Mouse (Mus musculus): Measurements from ENCODE around the gene Inafm1. TPM values are rescaled to one million over a fixed set of nuclear protein-coding genes. Genes with fewer than 3 reads are reported as not detected.
A peak's percentile ranks its signal among the peaks of the same experiment; 100 is the strongest.
"Not testable (repeated sequence)": the region's sequence is repeated elsewhere in the genome, so short reads cannot be mapped to it uniquely, and the experiment has no call there.

Gene Inafm1
- total and polyA plus RNA-seq, 3 experiments = 50.7 to 87.6 TPM; not detected in 1

- Histone ChIP-seq H3K79me2 (ENCODE audit: control insufficient read depth, insufficient read depth, low read length, poor library complexity) (no peaks in the 10 kb centered on the region), H3K27me3 (ENCODE audit: control insufficient read depth in 1 of 2, insufficient read depth in 2 of 2, low read length in 2 of 2) (peaks cover 0 to 2% of the 10 kb centered on the region in 2 experiments; a peak in 2 of 4 replicates), H3K4me1 (ENCODE audit: control insufficient read depth in 1 of 2, insufficient read depth in 2 of 2, low read length in 2 of 2) (peaks cover 0 to 11% of the 10 kb centered on the region in 2 experiments; a peak in 2 of 4 replicates), H3K36me3 (ENCODE audit: control insufficient read depth in 1 of 2, insufficient read depth in 2 of 2, low read length in 2 of 2) (peaks cover 0 to 8% of the 10 kb centered on the region in 2 experiments; a peak in 2 of 4 replicates), H3K27ac (ENCODE audit: control insufficient read depth, low read depth, low read length) (no peak within 1 kb of the TSS), H3K9ac (ENCODE audit: control insufficient read depth, low read depth, low read length, poor library complexity, severe bottlenecking) (no peak within 1 kb of the TSS), H3K4me3 (ENCODE audit: control insufficient read depth in 1 of 2, insufficient read depth in 1 of 2, low read depth in 2 of 2, low read length in 2 of 2) (no peak within 1 kb of the TSS), H3K9me3 (replicated peaks; ENCODE audit: insufficient read depth, low read length) (no peaks in the 10 kb centered on the region)
- TF ChIP-seq CHD2 (IDR thresholded peaks at IDR 0.05; ENCODE audit: low read length) = no peak
- no peak for DNase-seq (ENCODE audit: low read depth, low spot score)
Observed at GRCm38 (mm10) chr7:16259110-16259590, 14.3 kb downstream of the Inafm1 start, which contains the start of gene C5ar1. TSS of gene C5ar1 (minus strand) at chr7:16259540.

- peaks cover 0 to 2% of the 10 kb centered on the region in 2 experiments; a peak in 1 of 4 replicates for H3K4me1 ChIP-seq (ENCODE audit: control insufficient read depth in 1 of 2, insufficient read depth in 2 of 2, low read length in 2 of 2)
- no peak overlapping the region for H3K9ac ChIP-seq (ENCODE audit: control insufficient read depth, low read depth, low read length, poor library complexity, severe bottlenecking)
- peaks cover 0 to 2% of the 10 kb centered on the region in 2 experiments; a peak in 1 of 4 replicates for H3K36me3 ChIP-seq (ENCODE audit: control insufficient read depth in 1 of 2, insufficient read depth in 2 of 2, low read length in 2 of 2)
- TF ChIP-seq GATA1 (IDR thresholded peaks at IDR 0.05; ENCODE audit: low read depth, low read length) (no peak), ELF1 (IDR thresholded peaks at IDR 0.05; ENCODE audit: low read depth, low read length) (no peak), KAT2A (conservative IDR thresholded peaks at IDR 0.05; ENCODE audit: low read depth, low read length) (no peak), MAFK (IDR thresholded peaks at IDR 0.05; ENCODE audit: borderline replicate concordance, low read depth, low read length) (no peak)
- no peak overlapping the region for H3K27ac ChIP-seq (ENCODE audit: control insufficient read depth, low read depth, low read length)
- H3K9me3 ChIP-seq (replicated peaks; ENCODE audit: insufficient read depth, low read length) = no peaks in the 10 kb centered on the region
- DNase-seq (ENCODE audit: low read depth, low spot score) = no peak
- H3K27me3 ChIP-seq (ENCODE audit: control insufficient read depth in 1 of 2, insufficient read depth in 2 of 2, low read length in 2 of 2) = peaks cover 0 to 2% of the 10 kb centered on the region in 2 experiments; a peak in 2 of 4 replicates
- H3K79me2 ChIP-seq (ENCODE audit: control insufficient read depth, insufficient read depth, low read length, poor library complexity) = no peaks in the 10 kb centered on the region
- no peak overlapping the region for H3K4me3 ChIP-seq (ENCODE audit: control insufficient read depth in 1 of 2, insufficient read depth in 1 of 2, low read depth in 2 of 2, low read length in 2 of 2)
Observed at GRCm38 (mm10) chr7:16257830-16258229, 15.6 kb downstream of the Inafm1 start.

- H3K4me1 ChIP-seq (ENCODE audit: control insufficient read depth in 1 of 2, insufficient read depth in 2 of 2, low read length in 2 of 2); H3K79me2 ChIP-seq (ENCODE audit: control insufficient read depth, insufficient read depth, low read length, poor library complexity); H3K27ac ChIP-seq (ENCODE audit: control insufficient read depth, low read depth, low read length); H3K27me3 ChIP-seq (ENCODE audit: control insufficient read depth in 1 of 2, insufficient read depth in 2 of 2, low read length in 2 of 2); H3K4me3 ChIP-seq (ENCODE audit: control insufficient read depth in 1 of 2, insufficient read depth in 1 of 2, low read depth in 2 of 2, low read length in 2 of 2); DNase-seq (ENCODE audit: low read depth, low spot score); H3K36me3 ChIP-seq (ENCODE audit: control insufficient read depth in 1 of 2, insufficient read depth in 2 of 2, low read length in 2 of 2); H3K9ac ChIP-seq (ENCODE audit: control insufficient read depth, low read depth, low read length, poor library complexity, severe bottlenecking); H3K9me3 ChIP-seq (replicated peaks; ENCODE audit: insufficient read depth, low read length): not testable (repeated sequence)
- TF ChIP-seq TBP (IDR thresholded peaks at IDR 0.05; ENCODE audit: low read depth, low read length) = peak; percentile 87
Observed at GRCm38 (mm10) chr7:16255963-16256362, 17.5 kb downstream of the Inafm1 start.

- H3K27me3 ChIP-seq (ENCODE audit: control insufficient read depth in 1 of 2, insufficient read depth in 2 of 2, low read length in 2 of 2) = peaks cover 2 to 4% of the 10 kb centered on the region in 2 experiments; a peak in 3 of 4 replicates
- no peak overlapping the region for H3K27ac ChIP-seq (ENCODE audit: control insufficient read depth, low read depth, low read length)
- H3K9ac ChIP-seq (ENCODE audit: control insufficient read depth, low read depth, low read length, poor library complexity, severe bottlenecking) = peak overlapping the region; percentile 25; the same call in 1 of the 2 replicates
- peaks cover 0 to 2% of the 10 kb centered on the region in 2 experiments; a peak in 1 of 4 replicates for H3K36me3 ChIP-seq (ENCODE audit: control insufficient read depth in 1 of 2, insufficient read depth in 2 of 2, low read length in 2 of 2)
- H3K79me2 ChIP-seq (ENCODE audit: control insufficient read depth, insufficient read depth, low read length, poor library complexity) = no peaks in the 10 kb centered on the region
- no peaks in the 10 kb centered on the region for H3K9me3 ChIP-seq (replicated peaks; ENCODE audit: insufficient read depth, low read length)
- H3K4me1 ChIP-seq (ENCODE audit: control insufficient read depth in 1 of 2, insufficient read depth in 2 of 2, low read length in 2 of 2) = peaks cover 0 to 2% of the 10 kb centered on the region in 2 experiments; a peak in 1 of 4 replicates
- DNase-seq (ENCODE audit: low read depth, low spot score) = peak; percentile 28
- no peak for TF ChIP-seq ZNF384 (IDR thresholded peaks at IDR 0.05; ENCODE audit: low read depth, low read length)
- no peak for TF ChIP-seq GATA1 (IDR thresholded peaks at IDR 0.05; ENCODE audit: low read depth, low read length)
- TF ChIP-seq POLR2AphosphoS5 (IDR thresholded peaks at IDR 0.05; ENCODE audit: borderline replicate concordance, low read depth, low read length) = no peak
- TF ChIP-seq ETS1 (IDR thresholded peaks at IDR 0.05; ENCODE audit: low read depth, low read length) = no peak
- TF ChIP-seq NELFE (IDR thresholded peaks at IDR 0.05; ENCODE audit: low read depth, low read length) = no peak
- TF ChIP-seq MYC (IDR thresholded peaks at IDR 0.05; ENCODE audit: low read depth, low read length) = no peak
- TF ChIP-seq MAZ (IDR thresholded peaks at IDR 0.05; ENCODE audit: low read depth, low read length) = no peak
- H3K4me3 ChIP-seq (ENCODE audit: control insufficient read depth in 1 of 2, insufficient read depth in 1 of 2, low read depth in 2 of 2, low read length in 2 of 2) = peak overlapping the region in 1 of 2 experiments; percentile 25; a peak in 1 of 4 replicates
Observed at GRCm38 (mm10) chr7:16254195-16254594, 19.2 kb downstream of the Inafm1 start.

All from MEL (cell line).